Mouse (Mus musculus): ENCODE data around the gene Accs.

Accs gene

DNA sequence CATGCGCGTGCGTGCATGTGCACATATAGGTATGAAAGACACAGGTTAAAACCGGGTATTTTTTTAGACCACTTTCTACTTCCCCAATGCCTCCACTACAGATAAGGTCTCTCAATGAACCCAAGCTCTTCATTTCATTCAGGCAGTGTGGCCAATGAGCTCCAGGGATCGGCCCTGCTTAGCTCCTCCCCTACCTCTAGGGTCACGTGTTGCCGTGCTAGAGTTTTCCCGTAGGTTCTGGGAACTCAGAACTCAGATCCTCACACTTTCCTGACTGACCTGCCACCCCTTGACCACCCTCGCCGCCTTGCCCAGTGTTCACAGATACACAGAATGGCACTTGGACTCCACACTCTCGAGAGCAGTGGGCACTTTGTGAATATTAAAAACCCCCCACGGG is 9.1 kb upstream of the Accs start:
- DNase-seq (ENCODE audit: low spot score in 2 of 2) = no peak

DNA sequence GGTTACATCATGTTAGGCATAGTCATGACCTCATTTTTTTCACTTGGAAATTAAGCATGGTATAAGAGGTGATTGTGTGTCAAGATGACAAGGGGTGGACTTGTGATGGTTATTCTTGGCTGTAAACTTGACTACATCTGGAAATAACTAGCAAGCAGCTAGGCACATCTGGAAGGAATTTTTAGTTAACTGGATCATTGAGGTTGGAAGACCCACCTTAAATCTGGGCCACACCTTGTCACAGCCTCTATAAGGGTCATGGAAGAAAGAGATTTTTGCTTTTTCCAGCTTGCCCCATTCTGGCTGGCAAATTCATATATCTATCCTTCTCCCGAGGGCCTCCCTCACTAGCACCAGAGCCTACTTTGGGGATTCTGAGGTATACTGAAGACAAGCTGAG is 1.6 kb upstream of the Accs start:
- DNase-seq (ENCODE audit: low spot score in 2 of 2) = no peak

DNA sequence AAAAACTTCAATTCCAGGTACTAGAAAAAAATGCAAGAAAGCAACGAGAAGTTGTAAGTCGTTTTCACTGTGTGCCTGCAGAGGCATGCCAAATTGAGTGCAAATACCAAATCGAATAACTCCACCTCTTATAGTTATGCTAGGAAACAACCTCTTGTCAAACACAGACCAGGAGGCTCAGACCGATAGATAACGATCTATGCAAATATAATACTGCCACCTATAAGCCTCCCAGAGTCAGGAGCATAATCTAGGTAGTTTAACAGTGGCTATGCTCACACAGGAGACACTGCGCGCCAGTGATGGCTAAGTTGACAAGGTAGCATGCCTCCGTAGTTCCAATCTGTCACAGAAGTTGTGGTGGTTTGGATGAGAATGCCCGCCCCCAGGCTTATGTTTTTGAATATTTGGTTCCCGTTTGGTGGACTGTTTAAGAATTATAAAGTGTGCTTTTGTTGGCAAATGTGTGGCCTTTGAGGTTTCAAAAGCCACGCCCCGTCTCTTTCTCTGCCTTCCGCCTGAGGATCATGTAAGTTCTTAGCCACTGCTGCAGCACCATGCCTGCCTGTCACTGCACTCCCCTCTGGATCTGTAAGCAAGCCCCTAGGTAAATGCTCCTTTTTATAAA is 688 bp upstream of the Accs start:
- DNase-seq (ENCODE audit: low spot score in 2 of 2) = no peak

DNA sequence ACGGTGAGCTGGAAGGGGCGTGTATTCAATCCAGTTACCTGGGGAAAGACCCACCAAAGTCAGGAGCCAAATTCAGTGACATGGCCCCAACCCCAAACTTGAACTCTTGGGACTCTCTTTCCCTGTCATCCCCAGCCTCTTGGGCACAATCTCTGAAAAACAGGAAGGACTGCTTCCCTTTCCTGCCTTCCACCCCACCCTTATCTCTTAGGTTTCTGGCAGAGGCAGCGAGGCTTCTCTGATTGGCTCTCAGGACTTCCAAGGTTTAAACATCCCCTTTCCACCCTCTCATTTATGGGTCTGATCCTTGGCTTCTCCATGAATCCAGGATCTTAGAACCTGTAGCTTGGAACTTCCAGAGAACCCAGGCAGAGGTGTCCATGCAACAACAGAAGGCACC is 8.4 kb downstream of the Accs start:
- no peak for DNase-seq (ENCODE audit: low spot score in 2 of 2)

DNA sequence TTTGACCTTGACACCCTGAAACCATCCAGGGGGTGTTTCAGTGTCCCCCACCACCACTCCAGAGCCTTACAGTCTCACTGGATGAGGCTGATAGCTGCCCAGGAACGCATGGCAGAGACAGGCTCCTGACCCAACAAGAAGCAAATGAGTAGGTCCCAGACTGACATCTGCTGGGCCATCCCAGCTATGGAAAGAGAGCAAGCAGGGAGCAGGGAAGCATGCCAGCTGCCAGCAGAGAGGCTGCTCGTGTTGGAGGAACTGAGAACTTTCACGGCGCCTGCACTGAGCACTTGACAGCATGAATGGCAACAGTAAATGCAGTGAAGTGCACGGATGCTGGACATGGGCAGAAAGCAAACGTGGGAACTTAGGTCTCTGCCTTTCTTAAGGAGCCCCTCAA is 9.6 kb downstream of the Accs start:
- DNase-seq (ENCODE audit: low spot score in 2 of 2) = no peak

DNA sequence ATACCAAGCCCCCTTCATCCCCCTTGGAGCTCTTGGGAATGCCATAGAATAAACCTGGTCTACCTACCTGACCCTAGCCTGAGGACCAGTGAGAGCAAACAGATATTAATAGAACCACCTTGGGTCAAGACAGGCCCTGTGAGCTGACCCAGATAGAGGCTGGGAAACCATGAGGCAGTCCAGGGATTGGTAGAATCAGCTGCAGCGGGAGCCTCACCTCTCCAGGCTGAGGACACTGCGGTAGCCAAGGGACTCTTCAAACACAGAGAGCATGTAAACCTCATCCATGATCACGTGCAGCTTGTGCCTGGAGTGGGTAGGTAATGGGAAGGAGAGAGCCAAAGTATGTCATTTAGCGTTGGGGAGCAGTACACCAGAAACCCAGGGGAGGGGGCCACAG is 10.8 kb downstream of the Accs start:
- DNase-seq (ENCODE audit: low spot score in 2 of 2) = no peak

DNA sequence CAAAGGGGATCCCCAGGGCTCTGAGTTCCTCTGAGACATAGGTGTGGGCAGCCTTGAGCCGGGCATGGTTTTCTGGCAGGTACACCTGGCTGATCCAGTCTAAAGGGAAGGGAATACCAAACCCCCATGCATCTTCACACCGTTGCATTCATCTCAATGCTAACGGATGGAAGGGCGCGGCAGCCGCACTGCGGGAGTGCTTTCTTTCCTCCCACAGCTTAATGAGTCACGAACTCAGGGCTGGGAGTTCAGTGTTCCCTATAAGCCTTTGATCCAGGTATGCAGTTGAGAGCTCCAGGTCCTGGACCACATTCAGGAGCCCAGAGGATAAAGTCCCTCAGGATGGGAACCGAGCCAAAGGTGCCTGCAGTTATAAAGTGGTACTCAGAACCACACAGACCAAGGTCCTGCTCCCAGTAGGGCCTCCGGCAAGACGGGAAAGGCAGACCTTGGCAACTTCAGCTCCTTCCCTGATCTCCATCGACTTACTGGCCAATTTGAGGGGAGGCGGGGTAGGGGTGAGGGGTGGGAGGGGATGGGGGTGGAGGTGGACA is 13.4 kb downstream of the Accs start:
- DNase-seq (ENCODE audit: low spot score in 2 of 2) = no peak

DNA sequence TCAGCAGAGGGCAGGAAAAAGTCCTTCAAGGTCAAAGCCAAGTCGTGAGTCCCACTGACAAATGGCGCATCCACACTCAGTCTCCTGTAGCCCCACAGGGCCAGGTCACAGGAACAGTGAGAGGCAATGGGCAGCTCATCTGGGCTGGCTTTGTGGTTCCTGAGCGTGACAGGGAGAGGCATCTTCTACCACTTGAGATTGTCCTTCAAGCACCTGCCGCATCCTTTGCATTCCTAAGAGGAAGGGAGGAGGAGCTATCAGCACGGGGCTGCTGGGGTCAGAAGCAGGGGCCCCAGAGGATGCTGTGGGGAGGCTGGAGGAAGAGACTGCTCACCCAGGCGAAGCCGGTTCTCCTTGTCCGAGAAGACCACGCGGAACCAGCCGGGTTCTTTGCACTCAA is 14.1 kb downstream of the Accs start:
- DNase-seq (ENCODE audit: low spot score in 2 of 2) = no peak

DNA sequence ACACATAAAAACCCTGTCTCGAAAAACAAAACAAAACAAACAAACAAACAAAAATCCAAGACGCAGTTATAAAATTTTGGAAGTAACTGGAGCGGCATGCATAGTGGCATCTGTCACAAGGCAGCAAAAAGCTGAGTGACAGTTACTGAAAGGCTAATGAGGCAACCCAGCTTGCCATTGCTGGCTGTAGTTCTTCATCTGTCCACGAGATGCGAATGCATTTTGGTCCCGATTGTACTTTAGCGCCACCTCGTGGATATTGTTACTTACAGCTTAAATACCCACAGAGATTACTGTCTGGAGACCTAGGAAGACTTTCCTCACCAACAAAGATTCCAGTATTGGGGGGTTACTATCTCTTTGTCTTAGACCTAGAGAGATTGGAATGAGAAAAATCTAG is 26.2 kb downstream of the Accs start:
- DNase-seq (ENCODE audit: low spot score in 2 of 2) = peak; percentile 40 to 74

DNA sequence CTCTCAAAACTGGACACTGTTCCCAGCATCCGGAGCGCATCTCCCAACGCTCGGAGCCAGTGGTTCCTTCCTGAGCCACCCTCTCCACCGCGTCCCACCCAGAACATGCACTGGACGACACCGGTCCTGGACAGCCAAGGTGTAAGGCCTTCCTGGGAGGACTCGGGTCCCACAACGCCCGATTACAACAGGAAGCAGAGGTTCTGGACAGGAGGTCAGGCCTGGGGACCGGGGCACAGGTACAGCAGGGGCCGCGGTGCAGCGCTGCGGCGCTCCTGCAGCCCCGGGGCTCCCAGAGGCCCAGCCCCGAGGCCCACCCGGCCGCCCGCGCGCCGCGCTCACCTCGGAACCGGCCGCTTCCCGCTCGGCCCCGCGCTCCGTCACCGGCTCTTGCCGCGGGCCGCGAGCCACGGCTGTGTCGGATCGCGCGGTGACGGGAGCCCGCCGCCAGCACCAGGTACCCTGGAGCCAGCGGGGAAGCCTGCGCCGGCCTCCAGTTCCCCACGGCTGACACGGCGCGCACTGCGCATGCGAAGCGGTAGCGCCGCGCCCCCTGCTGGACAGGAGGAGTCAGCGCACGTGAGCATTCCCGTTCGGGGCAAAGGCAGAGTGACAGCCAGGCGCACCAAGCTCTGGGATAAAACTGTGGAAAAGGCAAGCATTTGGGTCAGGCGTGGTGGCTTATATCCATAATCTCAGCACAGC is 27.5 kb downstream of the Accs start, which contains the start of gene Ext2:
Ext2 (minus strand) TSS at position 524 of the 705 bp plus-strand sequence.
- peak; percentile 80 to 88 for DNase-seq (ENCODE audit: low spot score in 2 of 2)

DNA sequence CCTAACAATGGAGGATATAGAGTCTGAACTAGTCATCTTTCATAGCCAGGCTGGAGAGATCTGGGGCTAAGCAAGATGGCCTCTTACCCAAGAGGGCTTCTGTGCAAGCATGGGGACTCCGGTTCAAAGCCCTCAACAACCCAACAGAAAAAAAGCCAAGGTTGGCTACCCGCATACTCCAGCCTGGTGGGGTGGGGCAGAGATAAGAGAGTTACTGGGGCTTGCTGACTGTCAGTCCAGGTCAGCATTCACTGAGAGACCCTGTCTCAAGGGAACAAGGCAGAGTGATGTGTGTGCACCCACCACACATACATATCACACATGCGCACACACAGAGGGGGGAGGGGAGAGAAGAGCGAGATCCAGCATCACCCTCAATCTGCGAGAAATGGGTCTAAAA is 32.0 kb downstream of the Accs start:
- DNase-seq (ENCODE audit: low spot score in 2 of 2) = no peak

DNA sequence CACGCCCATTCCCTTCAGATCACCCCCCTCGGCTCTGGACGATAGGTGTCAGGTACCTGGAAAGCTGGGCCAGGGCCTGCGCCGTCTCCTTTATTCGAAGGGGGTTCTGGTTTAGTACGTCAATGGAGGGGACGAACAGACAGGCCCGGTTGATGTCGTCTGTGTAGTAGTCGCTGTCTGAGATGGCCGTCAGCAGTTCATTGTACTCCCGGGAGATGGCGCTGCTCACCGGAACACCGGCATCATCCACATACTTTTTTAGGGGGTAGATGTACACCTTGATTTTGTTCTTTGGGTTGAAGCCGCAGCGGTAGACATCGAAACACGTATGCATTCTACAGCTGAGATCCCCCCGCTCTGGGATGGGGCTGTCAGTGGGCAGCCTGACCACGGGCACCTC is 36.4 kb downstream of the Accs start:
- no peak for DNase-seq (ENCODE audit: low spot score in 2 of 2)

DNA sequence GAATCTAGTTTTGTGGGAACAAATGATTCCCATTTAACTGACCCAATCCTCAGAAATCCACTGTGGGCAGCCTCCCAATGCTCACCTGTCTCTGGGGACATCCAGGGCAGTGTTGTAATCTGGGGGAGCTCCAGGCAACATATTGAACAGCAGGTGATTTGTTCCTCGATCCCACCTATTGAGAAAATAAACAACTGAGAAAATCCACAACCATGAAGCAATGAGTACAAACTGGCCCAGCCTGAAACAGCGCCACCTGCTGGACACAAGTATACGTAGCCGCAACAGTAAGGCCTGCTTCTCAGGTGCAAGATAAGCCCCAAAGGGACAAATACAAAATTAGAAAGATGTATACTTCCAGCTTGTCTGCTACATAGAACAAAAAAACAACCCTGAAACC is 37.9 kb downstream of the Accs start:
- DNase-seq (ENCODE audit: low spot score in 2 of 2) = no peak

DNA sequence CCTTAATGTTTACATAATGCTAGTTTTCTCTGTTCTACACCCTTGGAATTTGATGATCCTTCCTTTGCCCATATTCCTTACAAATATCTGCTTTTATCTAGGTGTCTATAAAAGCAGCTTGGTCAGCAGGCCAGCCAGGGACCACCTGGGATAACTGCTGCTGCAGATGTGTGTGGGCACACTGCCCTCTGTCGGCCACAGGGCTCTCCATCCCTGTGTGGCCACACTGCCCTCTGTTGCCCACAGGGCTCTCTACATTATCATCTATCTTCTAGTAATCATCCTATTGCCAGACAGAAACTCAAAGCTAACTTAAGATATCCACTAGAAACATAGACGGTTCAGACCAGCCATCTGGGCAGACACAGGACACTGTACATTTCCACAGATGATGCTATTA is 39.8 kb downstream of the Accs start:
- no peak for DNase-seq (ENCODE audit: low spot score in 2 of 2)

DNA sequence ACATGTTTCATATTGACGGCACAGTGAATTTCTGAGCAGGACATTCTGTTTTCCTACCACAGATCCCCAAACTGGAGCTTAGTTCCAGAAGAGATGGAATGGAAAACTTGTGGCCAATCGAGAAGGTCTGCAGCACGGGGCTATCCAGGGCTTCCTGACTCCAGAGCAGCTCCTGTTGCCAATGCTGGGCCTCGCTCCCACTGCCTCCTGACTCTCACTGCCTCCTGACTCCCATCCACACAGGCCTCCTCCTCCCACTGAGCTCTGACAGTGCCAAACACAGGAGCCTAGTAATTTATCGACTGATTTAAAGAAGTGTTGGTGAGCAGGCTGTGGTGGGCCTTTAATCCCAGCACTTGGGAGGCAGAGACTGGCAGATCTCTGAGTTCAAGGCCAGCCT is 41.7 kb downstream of the Accs start:
- no peak for DNase-seq (ENCODE audit: low spot score in 2 of 2)

DNA sequence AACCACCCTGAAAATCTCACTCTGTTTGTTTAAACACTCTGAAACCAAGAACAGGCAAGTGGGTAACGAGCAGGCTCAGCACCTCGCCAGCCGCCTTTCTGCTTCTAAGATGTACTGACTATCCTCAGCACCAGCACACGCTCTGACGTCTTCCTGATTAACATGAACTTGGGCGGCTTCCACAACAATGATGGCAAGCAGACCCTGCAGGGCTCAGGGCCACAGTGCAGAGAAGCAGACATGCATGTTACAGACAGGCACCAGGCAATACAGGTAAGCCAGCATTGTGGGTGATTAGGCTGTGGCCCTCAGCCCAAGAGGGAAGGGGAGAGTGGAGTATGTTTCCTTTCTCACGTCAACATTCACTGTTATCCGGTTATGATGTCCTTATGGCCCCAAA is 42.3 kb downstream of the Accs start:
- DNase-seq (ENCODE audit: low spot score in 2 of 2) = no peak

DNA sequence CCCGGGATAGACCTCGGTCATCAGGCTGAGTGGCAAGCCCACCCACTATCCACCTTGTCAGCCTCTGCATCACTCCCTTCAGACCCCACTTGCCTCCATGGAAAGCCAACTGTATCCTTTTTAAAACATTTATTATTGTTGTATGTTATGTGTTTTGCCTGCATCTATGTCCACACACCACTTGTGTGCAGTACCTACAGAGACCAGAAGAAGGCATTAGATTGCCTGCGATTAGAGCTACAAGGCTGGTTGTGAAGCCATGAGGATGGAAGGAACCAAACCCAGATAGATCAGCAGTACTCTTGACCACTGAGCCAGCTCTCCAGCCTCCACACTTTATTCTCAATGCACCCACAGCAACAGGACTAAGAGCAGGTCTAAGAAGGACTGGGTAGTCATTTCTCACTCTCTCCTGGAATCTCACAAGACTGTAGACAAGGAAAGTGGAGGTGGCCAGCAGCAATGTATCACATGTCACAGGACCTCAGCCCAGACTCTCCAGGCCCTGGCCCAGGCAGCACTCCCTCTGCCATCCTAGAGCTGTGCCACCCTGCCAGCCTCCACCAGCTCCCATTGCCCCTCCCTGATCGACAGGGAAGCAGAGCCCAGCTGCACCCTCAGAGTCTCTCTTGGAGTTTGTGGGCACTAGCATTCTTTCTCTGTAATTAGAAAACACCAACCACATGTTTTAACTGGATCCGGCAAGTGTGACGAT is 43.1 kb downstream of the Accs start:
- no peak for DNase-seq (ENCODE audit: low spot score in 2 of 2)

DNA sequence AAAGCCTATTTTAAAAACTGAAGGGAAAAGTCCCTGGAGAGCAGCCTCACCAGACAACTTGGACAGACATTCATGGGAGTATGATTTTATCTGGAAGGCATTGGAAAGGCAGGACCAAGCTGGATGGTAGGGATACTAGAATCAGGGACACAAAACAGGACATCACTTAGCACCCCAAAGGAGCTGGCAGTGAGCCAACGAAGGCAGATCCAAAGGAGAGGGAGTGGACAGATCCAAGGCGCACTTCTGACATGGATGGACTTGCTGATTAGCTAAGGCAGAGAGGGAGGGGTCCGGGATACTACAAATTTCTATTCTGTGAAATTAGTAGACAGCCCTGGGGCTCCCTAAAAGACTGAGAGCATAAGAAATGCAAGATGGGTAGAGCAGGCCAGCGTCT is 44.2 kb downstream of the Accs start:
- no peak for DNase-seq (ENCODE audit: low spot score in 2 of 2)

DNA sequence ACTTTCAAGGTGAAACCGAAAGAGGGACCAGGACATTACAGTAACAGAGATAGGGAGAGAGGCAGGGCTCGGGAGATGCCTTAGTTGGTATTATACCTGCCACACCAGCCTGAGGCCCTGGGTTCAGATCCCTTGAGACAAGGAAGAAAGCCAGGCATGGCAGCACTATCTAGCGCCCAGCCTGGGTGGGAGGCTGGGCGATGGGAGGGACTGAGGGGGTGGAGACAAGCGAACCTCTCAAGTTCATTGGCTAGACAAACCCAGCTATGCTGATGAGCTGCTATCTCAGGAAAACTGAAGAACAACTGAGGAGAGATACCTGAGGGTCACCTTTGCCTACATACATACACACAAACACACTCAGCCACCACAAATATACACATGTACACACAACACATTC is 44.7 kb downstream of the Accs start:
- no peak for DNase-seq (ENCODE audit: low spot score in 2 of 2)

DNA sequence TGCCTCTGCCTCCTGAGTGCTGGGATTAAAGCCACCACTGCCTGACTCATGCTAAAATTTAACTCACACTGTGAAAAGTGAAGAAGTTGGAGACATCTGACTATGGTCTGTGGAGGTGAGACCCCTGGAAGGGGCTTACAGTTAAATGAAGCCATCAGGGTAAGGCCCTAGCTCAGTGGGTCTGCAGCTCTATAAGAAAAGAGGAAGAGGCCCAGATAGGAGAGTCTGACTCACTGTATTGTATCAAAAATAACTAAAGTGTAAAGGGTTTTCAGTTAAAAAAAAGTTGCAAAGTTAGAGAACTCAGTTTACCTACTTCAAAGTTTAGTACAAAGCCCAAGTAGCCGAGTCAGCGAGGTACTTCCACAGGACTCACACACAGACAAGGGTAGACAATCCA is 46.8 kb downstream of the Accs start:
- DNase-seq (ENCODE audit: low spot score in 2 of 2) = no peak

DNA sequence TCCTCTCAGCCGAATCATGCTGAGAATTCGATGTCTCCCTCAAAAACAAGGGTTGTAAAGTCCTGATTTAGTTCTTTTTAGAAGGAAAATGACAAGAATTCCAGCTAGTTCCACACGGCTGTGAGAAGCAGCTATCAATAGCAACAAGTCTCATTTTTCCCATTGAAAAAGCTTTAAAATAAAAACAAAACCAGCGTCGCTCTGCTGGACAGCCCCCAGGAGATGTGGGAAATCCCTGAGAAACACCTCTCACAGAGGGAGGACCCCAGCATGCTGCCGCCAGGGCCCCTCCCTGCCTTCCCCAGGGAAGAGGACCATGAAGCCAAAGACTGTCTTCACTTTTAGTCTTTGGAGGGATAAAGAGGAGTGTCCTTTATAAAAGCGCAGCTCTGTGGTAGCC is 48.6 kb downstream of the Accs start:
- no peak for DNase-seq (ENCODE audit: low spot score in 2 of 2)

DNA sequence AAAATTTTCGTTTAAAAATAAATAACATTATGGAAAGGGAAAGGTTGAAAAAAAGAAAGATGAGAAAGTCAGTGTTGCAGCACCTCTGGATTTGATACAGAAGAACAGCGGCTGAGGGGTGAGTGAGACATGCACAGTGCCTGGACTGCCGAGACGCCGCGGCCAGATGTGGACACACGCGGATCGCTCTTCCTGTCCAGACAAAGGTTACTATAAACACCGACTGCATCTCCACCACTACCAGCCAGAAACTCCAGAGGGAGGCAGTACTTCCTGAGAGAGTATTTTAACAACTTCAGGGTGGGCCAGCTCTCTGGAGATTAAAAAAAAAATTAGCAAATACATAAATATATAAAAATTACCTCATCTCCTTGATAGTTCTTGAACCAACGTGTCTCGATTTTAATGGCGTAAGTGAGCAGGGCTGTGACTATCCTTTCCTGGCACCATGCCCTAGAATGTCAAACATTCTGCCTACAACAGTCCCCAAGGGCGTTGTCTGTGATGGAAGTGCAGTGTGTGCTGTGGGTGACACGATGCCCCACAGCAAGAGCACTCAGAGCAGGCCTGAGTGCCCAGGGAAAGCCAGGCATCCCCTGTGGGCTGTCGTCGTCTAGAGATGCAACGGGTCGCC is 52.5 kb downstream of the Accs start:
- DNase-seq (ENCODE audit: low spot score in 2 of 2) = no peak

All from heart, adult 9 months (tissue).